Mouse (Mus musculus) myocyte (in vitro differentiated cells): Measurements from ENCODE around the gene Erich3. TPM values are rescaled to one million over a fixed set of nuclear protein-coding genes. Genes with fewer than 3 reads are reported as not detected.

Source experiments
- H3K27me3 ChIP-seq: one replicate; pipeline ENCODE4 v1.6.1; 2011; ENCODE audit not compliant: control insufficient read depth, insufficient read depth, insufficient read length
- H3K36me3 ChIP-seq: one replicate; pipeline ENCODE4 v1.6.1; 2011; ENCODE audit not compliant: control insufficient read depth, insufficient read depth
- H3K4me2 ChIP-seq: one replicate; pipeline ENCODE4 v1.6.1; 2011; ENCODE audit warnings: low read depth, control low read depth
- H3K4me3 ChIP-seq: one replicate; pipeline ENCODE4 v1.5.1; 2011; ENCODE audit warnings: mild to moderate bottlenecking, control low read depth, moderate library complexity
- H3K79me2 ChIP-seq: one replicate; pipeline ENCODE4 v1.6.1; 2011; ENCODE audit not compliant: control insufficient read depth, insufficient read depth
- H3ac ChIP-seq: one replicate; pipeline ENCODE4 v1.6.1; 2011; ENCODE audit not compliant: control insufficient read depth, insufficient read length
- CEBPB ChIP-seq: IDR thresholded peaks from 2 replicates; pipeline ENCODE4 v1.6.1; 2011; ENCODE audit warnings: mild to moderate bottlenecking, moderate library complexity; ENCODE audit not compliant: poor library complexity, insufficient read depth, severe bottlenecking
- E2F4 ChIP-seq: IDR thresholded peaks from one replicate; pipeline ENCODE4 v1.6.1; 2011; ENCODE audit warnings: mild to moderate bottlenecking, control low read depth, moderate library complexity; ENCODE audit not compliant: insufficient read depth
- MAX ChIP-seq: IDR thresholded peaks from one replicate; pipeline ENCODE4 v1.6.1; 2011; ENCODE audit warnings: low read depth, mild to moderate bottlenecking, control low read depth
- MYOD1 ChIP-seq, 3 experiments: IDR thresholded peaks; one replicate each; pipeline ENCODE4 v1.6.1; 2011; ENCODE audit warnings: control low read depth in 2 of 3, low read depth in 2 of 3, mild to moderate bottlenecking in 2 of 3, moderate library complexity in 1 of 3; ENCODE audit not compliant: insufficient read length in 2 of 3, control insufficient read depth in 1 of 3
- MYOG ChIP-seq, 3 experiments: IDR thresholded peaks; one replicate each; pipeline ENCODE4 v1.6.1; 2011; ENCODE audit warnings: control low read depth in 2 of 3, low read depth in 2 of 3, mild to moderate bottlenecking in 2 of 3; ENCODE audit not compliant: insufficient read length in 2 of 3, control insufficient read depth in 1 of 3, insufficient read depth in 1 of 3
- POLR2A ChIP-seq: IDR thresholded peaks from one replicate; pipeline ENCODE4 v1.6.1; 2011; ENCODE audit warnings: low read depth, mild to moderate bottlenecking, control low read depth, moderate library complexity; ENCODE audit not compliant: insufficient read length
- POLR2AphosphoS2 ChIP-seq: IDR thresholded peaks from one replicate; pipeline ENCODE4 v1.6.1; 2011; ENCODE audit warnings: low read depth, control low read depth; ENCODE audit not compliant: insufficient read length
- REST ChIP-seq: IDR thresholded peaks from one replicate; pipeline ENCODE4 v1.6.1; 2011; ENCODE audit warnings: mild to moderate bottlenecking, control low read depth, moderate library complexity; ENCODE audit not compliant: insufficient read depth, insufficient read length
- SRF ChIP-seq: IDR thresholded peaks from one replicate; pipeline ENCODE4 v1.6.1; 2011; ENCODE audit warnings: low read depth; ENCODE audit not compliant: control insufficient read depth, insufficient read length
- TCF12 ChIP-seq: IDR thresholded peaks from one replicate; pipeline ENCODE4 v1.6.1; 2011; ENCODE audit warnings: mild to moderate bottlenecking, control low read depth; ENCODE audit not compliant: poor library complexity, insufficient read depth, severe bottlenecking
- TCF3 ChIP-seq: IDR thresholded peaks from one replicate; pipeline ENCODE4 v1.6.1; 2011; ENCODE audit warnings: low read depth, control low read depth; ENCODE audit not compliant: insufficient read length
- USF1 ChIP-seq: IDR thresholded peaks from one replicate; pipeline ENCODE4 v1.6.1; 2011; ENCODE audit warnings: low read depth, mild to moderate bottlenecking, control low read depth, moderate library complexity
- polyA plus RNA-seq: library from polyadenylated mRNA; unstranded; fragments of >200 nt; fragmentation: generic; extraction: Trizol; gene quantifications from one replicate; pipeline ENCODE4 v1.2.1, GENCODE M21; 2012; ENCODE audit warnings: missing spikeins

The Erich3 gene
- polyA plus RNA-seq, 1 experiment, result not detected

GRCm38 (mm10) chr3:154654901-154655300, 8.8 kb upstream of the Erich3 start:
- no peaks in the 10 kb centered on the region for H3K36me3 ChIP-seq
- H3ac ChIP-seq, result no peak overlapping the region
- no peaks in the 10 kb centered on the region for H3K27me3 ChIP-seq
- H3K4me3 ChIP-seq, result no peak overlapping the region
- TF ChIP-seq MYOG (IDR thresholded peaks at IDR 0.05; ENCODE audit: control insufficient read depth in 1 of 3, insufficient read depth in 1 of 3, insufficient read length in 2 of 3, low read depth in 2 of 3) (no peak), CEBPB (no peak), SRF (no peak), MAX (no peak), MYOD1 (IDR thresholded peaks at IDR 0.05; ENCODE audit: control insufficient read depth in 1 of 3, insufficient read length in 2 of 3, low read depth in 2 of 3) (no peak), E2F4 (no peak), POLR2A (no peak), REST (no peak)
- H3K79me2 ChIP-seq, result no peaks in the 10 kb centered on the region
- H3K4me2 ChIP-seq, result no peak overlapping the region

DNA sequence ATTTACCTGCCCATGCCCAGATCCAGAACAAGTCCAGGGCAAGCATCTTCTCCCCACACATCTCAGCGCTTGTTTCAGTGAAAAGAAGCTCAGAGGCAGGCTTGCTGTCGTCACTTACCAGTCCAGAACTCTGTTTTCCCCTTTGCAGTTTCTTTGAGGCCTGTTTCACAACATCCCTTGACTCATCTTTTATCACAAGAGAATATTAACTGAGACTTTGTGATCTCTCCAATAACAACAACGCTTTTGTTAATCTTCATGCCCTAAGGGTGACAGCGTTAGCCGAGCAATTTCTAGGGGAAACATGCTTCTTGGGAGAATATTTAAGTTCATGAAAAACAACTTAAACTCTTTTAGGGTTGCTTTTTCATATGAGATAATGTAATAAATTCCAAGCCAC, 7.9 kb upstream of the Erich3 start:
- no peak overlapping the region for H3K4me2 ChIP-seq
- no peak overlapping the region for H3K4me3 ChIP-seq
- no peak overlapping the region for H3ac ChIP-seq
- TF ChIP-seq REST (no peak), POLR2A (no peak), MYOG (IDR thresholded peaks at IDR 0.05; ENCODE audit: control insufficient read depth in 1 of 3, insufficient read depth in 1 of 3, insufficient read length in 2 of 3, low read depth in 2 of 3) (no peak), E2F4 (no peak), USF1 (no peak), CEBPB (no peak), TCF12 (no peak), MAX (no peak), TCF3 (no peak), POLR2AphosphoS2 (no peak), SRF (no peak), MYOD1 (IDR thresholded peaks at IDR 0.05; ENCODE audit: control insufficient read depth in 1 of 3, insufficient read length in 2 of 3, low read depth in 2 of 3) (no peak)
- no peaks in the 10 kb centered on the region for H3K36me3 ChIP-seq
- no peaks in the 10 kb centered on the region for H3K79me2 ChIP-seq
- no peaks in the 10 kb centered on the region for H3K27me3 ChIP-seq

DNA sequence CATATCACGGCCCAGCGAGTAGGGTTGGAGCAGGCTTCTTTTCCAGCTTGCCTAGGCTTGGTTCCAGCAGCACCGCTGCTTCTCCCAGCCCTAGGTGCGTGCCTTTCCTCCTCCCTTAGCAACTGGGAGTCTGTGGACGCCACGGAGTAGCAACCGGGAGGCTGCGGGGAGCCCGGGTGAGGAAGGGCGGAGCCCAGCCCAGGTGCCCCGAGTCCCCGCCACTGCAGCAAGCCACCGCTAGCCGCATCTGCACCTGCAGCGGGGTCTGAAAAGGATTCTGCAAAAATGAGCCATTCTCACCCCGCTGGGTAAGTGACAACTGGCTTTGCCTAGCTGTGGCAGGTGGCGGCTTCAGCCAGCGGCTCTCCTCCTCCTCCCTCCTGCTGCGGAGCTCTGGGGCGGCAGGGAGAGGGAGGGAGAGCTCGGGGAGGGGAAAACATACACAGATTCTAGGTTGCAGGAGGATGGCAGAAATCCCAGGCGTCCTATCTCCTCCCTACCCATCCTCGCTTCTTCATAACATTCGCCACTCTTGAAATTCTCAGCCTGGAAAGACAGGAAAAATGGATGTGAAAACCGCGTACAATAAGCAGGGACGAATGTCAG, 420 bp downstream of the Erich3 start:
- no peaks in the 10 kb centered on the region for H3K36me3 ChIP-seq
- TF ChIP-seq TCF12 (no peak), SRF (no peak), POLR2A (no peak), REST (no peak), MYOD1 (IDR thresholded peaks at IDR 0.05; ENCODE audit: control insufficient read depth in 1 of 3, insufficient read length in 2 of 3, low read depth in 2 of 3) (no peak), MAX (no peak), USF1 (no peak), TCF3 (no peak), POLR2AphosphoS2 (no peak), MYOG (IDR thresholded peaks at IDR 0.05; ENCODE audit: control insufficient read depth in 1 of 3, insufficient read depth in 1 of 3, insufficient read length in 2 of 3, low read depth in 2 of 3) (no peak), CEBPB (no peak), E2F4 (no peak)
- no peak overlapping the region for H3K4me3 ChIP-seq
- H3K79me2 ChIP-seq, result no peaks in the 10 kb centered on the region
- H3ac ChIP-seq, result no peak overlapping the region
- no peak overlapping the region for H3K4me2 ChIP-seq
- H3K27me3 ChIP-seq, result peaks cover 7% of the 10 kb centered on the region

GRCm38 (mm10) chr3:154664636-154665035, 977 bp downstream of the Erich3 start:
- Histone ChIP-seq H3K79me2 (no peaks in the 10 kb centered on the region), H3K4me3 (no peak overlapping the region), H3K4me2 (no peak overlapping the region), H3K36me3 (no peaks in the 10 kb centered on the region), H3ac (no peak overlapping the region), H3K27me3 (peaks cover 7% of the 10 kb centered on the region)
- no peak for TF ChIP-seq TCF3
- TF ChIP-seq USF1, result no peak
- no peak for TF ChIP-seq MYOD1 (IDR thresholded peaks at IDR 0.05; ENCODE audit: control insufficient read depth in 1 of 3, insufficient read length in 2 of 3, low read depth in 2 of 3)
- no peak for TF ChIP-seq REST
- no peak for TF ChIP-seq TCF12
- no peak for TF ChIP-seq POLR2AphosphoS2
- TF ChIP-seq CEBPB, result no peak
- TF ChIP-seq POLR2A, result no peak
- TF ChIP-seq SRF, result no peak
- TF ChIP-seq MAX, result no peak
- no peak for TF ChIP-seq E2F4
- no peak for TF ChIP-seq MYOG (IDR thresholded peaks at IDR 0.05; ENCODE audit: control insufficient read depth in 1 of 3, insufficient read depth in 1 of 3, insufficient read length in 2 of 3, low read depth in 2 of 3)
